Mouse (Mus musculus): ENCODE results near the gene Klhl25. TPM values are rescaled to one million over a fixed set of nuclear protein-coding genes. Genes with fewer than 3 reads are reported as not detected.

Gene Klhl25
- total and polyA plus RNA-seq, 3 experiments: 11.0 to 14.2 (median 12.9) TPM

GRCm38 (mm10) chr7:75866557-75866956 is 18.4 kb downstream of the Klhl25 start:
- dilution Hi-C loops (cut with MboI; ENCODE audit: extremely low pct_ligation_motif_present, extremely low pct_unique_long_range_greater_than_20kb, low sequenced_read_pairs) (no loop called here), in situ Hi-C loops (cut with MboI; ENCODE audit: low pct_ligation_motif_present, low pct_unique_long_range_greater_than_20kb, low sequenced_read_pairs) (loop anchor here (10.0 kb wide), 1 partner anchor 492 kb away; no protein-coding TSS in a partner anchor)
- Histone ChIP-seq H3K79me2 (replicated peaks; ENCODE audit: control insufficient read depth, extremely low read depth, insufficient read depth, poor library complexity, severe bottlenecking) (no peaks in the 10 kb centered on the region), H3K4me3 (replicated peaks in 1 of 3; ENCODE audit: low read depth in 2 of 3, low read length in 2 of 3, poor library complexity in 1 of 3) (no peak overlapping the region), H3K4me1 (ENCODE audit: control insufficient read depth in 1 of 2, insufficient read depth in 2 of 2) (no peaks in the 10 kb centered on the region; a peak in 1 of 4 replicates), H3K36me3 (replicated peaks in 1 of 2; ENCODE audit: control insufficient read depth in 1 of 2, insufficient read depth in 1 of 2, low read length in 1 of 2) (peaks cover 43 to 82% of the 10 kb centered on the region in 2 experiments), H3K4me2 (ENCODE audit: insufficient read depth, low read depth, poor library complexity, severe bottlenecking) (no peak overlapping the region), H3K27ac (ENCODE audit: insufficient read depth, low read depth) (no peak overlapping the region), H3K9me3 (replicated peaks; ENCODE audit: low read length) (peaks cover 10% of the 10 kb centered on the region), H3K27me3 (replicated peaks) (no peaks in the 10 kb centered on the region), H3K9ac (ENCODE audit: insufficient read depth, low read depth) (no peak overlapping the region)
- DNase-seq (ENCODE audit: extremely low read depth): no peak
- TF ChIP-seq ZC3H11A (IDR thresholded peaks at IDR 0.05; ENCODE audit: low read depth, low read length) (no peak), E2F4 (IDR thresholded peaks at IDR 0.05; ENCODE audit: insufficient replicate concordance, low read depth, low read length) (no peak)

- no peak for DNase-seq (ENCODE audit: extremely low read depth)
- dilution Hi-C loops (cut with MboI; ENCODE audit: extremely low pct_ligation_motif_present, extremely low pct_unique_long_range_greater_than_20kb, low sequenced_read_pairs): no loop called here
Measured at GRCm38 (mm10) chr7:75868687-75869086, 20.6 kb downstream of the Klhl25 start.

GRCm38 (mm10) chr7:75870551-75870950 is 22.4 kb downstream of the Klhl25 start:
- TF ChIP-seq KAT2A (IDR thresholded peaks at IDR 0.05; ENCODE audit: insufficient replicate concordance, low read length): no peak
- no peak for TF ChIP-seq CHD1 (IDR thresholded peaks at IDR 0.05; ENCODE audit: low read depth, low read length)
- no peak for TF ChIP-seq SIN3A (IDR thresholded peaks at IDR 0.05; ENCODE audit: low read length)
- TF ChIP-seq MXI1 (IDR thresholded peaks at IDR 0.05; ENCODE audit: low read depth, low read length): no peak
- TF ChIP-seq TCF12 (IDR thresholded peaks at IDR 0.05; ENCODE audit: low read depth, low read length): no peak
- no peak for TF ChIP-seq USF2 (conservative IDR thresholded peaks at IDR 0.05; ENCODE audit: low read depth, low read length)
- TF ChIP-seq MAFK (IDR thresholded peaks at IDR 0.05; ENCODE audit: insufficient replicate concordance, low read length): no peak
- no peak for TF ChIP-seq POLR2AphosphoS2 (IDR thresholded peaks at IDR 0.05; ENCODE audit: low read depth, low read length)
- no peak for TF ChIP-seq CTCF (conservative IDR thresholded peaks at IDR 0.05 in 1 of 2, IDR thresholded peaks at IDR 0.05 in 1 of 2; ENCODE audit: low read depth in 2 of 2, low read length in 2 of 2)
- TF ChIP-seq PAX5 (IDR thresholded peaks at IDR 0.05; ENCODE audit: low read length): no peak
- no peak for TF ChIP-seq MEF2A (IDR thresholded peaks at IDR 0.05; ENCODE audit: borderline replicate concordance, low read depth, low read length)
- TF ChIP-seq USF1 (IDR thresholded peaks at IDR 0.05; ENCODE audit: low read depth, low read length): no peak
- TF ChIP-seq BHLHE40 (IDR thresholded peaks at IDR 0.05; ENCODE audit: low read depth, low read length): no peak
- TF ChIP-seq EP300 (IDR thresholded peaks at IDR 0.05; ENCODE audit: low read length): no peak
- H3K27ac ChIP-seq (ENCODE audit: insufficient read depth, low read depth): no peak overlapping the region
- no peaks in the 10 kb centered on the region for H3K9me3 ChIP-seq (replicated peaks; ENCODE audit: low read length)
- H3K27me3 ChIP-seq (replicated peaks): no peaks in the 10 kb centered on the region
- H3K36me3 ChIP-seq (replicated peaks in 1 of 2; ENCODE audit: control insufficient read depth in 1 of 2, insufficient read depth in 1 of 2, low read length in 1 of 2): peaks cover 49 to 91% of the 10 kb centered on the region in 2 experiments
- dilution Hi-C loops (cut with MboI; ENCODE audit: extremely low pct_ligation_motif_present, extremely low pct_unique_long_range_greater_than_20kb, low sequenced_read_pairs) (no loop called here), in situ Hi-C loops (cut with MboI; ENCODE audit: low pct_ligation_motif_present, low pct_unique_long_range_greater_than_20kb, low sequenced_read_pairs) (loop anchor here (10.0 kb wide), 1 partner anchor 126 kb away; no protein-coding TSS in a partner anchor)
- H3K4me1 ChIP-seq (ENCODE audit: control insufficient read depth in 1 of 2, insufficient read depth in 2 of 2): no peaks in the 10 kb centered on the region
- DNase-seq (ENCODE audit: extremely low read depth): no peak
- H3K4me2 ChIP-seq (ENCODE audit: insufficient read depth, low read depth, poor library complexity, severe bottlenecking): no peak overlapping the region
- no peaks in the 10 kb centered on the region for H3K79me2 ChIP-seq (replicated peaks; ENCODE audit: control insufficient read depth, extremely low read depth, insufficient read depth, poor library complexity, severe bottlenecking)
- H3K9ac ChIP-seq (ENCODE audit: insufficient read depth, low read depth): no peak overlapping the region
- H3K4me3 ChIP-seq (replicated peaks in 1 of 3; ENCODE audit: low read depth in 2 of 3, low read length in 2 of 3, poor library complexity in 1 of 3): no peak overlapping the region

More at GRCm38 (mm10) chr7:75868687-75869086, 20.6 kb downstream of the Klhl25 start:
- H3K9ac ChIP-seq (ENCODE audit: insufficient read depth, low read depth): no peak overlapping the region
- no peaks in the 10 kb centered on the region for H3K27me3 ChIP-seq (replicated peaks)
- H3K4me2 ChIP-seq (ENCODE audit: insufficient read depth, low read depth, poor library complexity, severe bottlenecking): no peak overlapping the region
- H3K4me1 ChIP-seq (ENCODE audit: control insufficient read depth in 1 of 2, insufficient read depth in 2 of 2): no peaks in the 10 kb centered on the region; a peak in 1 of 4 replicates
- H3K27ac ChIP-seq (ENCODE audit: insufficient read depth, low read depth): no peak overlapping the region
- in situ Hi-C loops (cut with MboI; ENCODE audit: low pct_ligation_motif_present, low pct_unique_long_range_greater_than_20kb, low sequenced_read_pairs): loop anchor here (10.0 kb wide), 1 partner anchor 494 kb away; no protein-coding TSS in a partner anchor
- H3K9me3 ChIP-seq (replicated peaks; ENCODE audit: low read length): peaks cover 10% of the 10 kb centered on the region
- H3K36me3 ChIP-seq (replicated peaks in 1 of 2; ENCODE audit: control insufficient read depth in 1 of 2, insufficient read depth in 1 of 2, low read length in 1 of 2): peaks cover 55 to 95% of the 10 kb centered on the region in 2 experiments
- H3K4me3 ChIP-seq (replicated peaks in 1 of 3; ENCODE audit: low read depth in 2 of 3, low read length in 2 of 3, poor library complexity in 1 of 3): no peak overlapping the region
- TF ChIP-seq JUND (conservative IDR thresholded peaks at IDR 0.05; ENCODE audit: low read depth, low read length) (no peak), CTCF (conservative IDR thresholded peaks at IDR 0.05 in 1 of 2, IDR thresholded peaks at IDR 0.05 in 1 of 2; ENCODE audit: low read depth in 2 of 2, low read length in 2 of 2) (no peak), ZMIZ1 (IDR thresholded peaks at IDR 0.05; ENCODE audit: low read depth, low read length) (no peak), USF1 (IDR thresholded peaks at IDR 0.05; ENCODE audit: low read depth, low read length) (no peak), ZNF384 (IDR thresholded peaks at IDR 0.05; ENCODE audit: low read depth, low read length) (no peak), MAX (IDR thresholded peaks at IDR 0.05; ENCODE audit: low read length) (no peak), PAX5 (IDR thresholded peaks at IDR 0.05; ENCODE audit: low read length) (no peak), SMC3 (IDR thresholded peaks at IDR 0.05; ENCODE audit: low read depth, low read length) (no peak), MYC (IDR thresholded peaks at IDR 0.05; ENCODE audit: low read depth, low read length) (no peak), ZC3H11A (IDR thresholded peaks at IDR 0.05; ENCODE audit: low read depth, low read length) (no peak), IRF4 (IDR thresholded peaks at IDR 0.05; ENCODE audit: low read depth, low read length) (no peak), MXI1 (IDR thresholded peaks at IDR 0.05; ENCODE audit: low read depth, low read length) (no peak), E2F4 (IDR thresholded peaks at IDR 0.05; ENCODE audit: insufficient replicate concordance, low read depth, low read length) (no peak), HCFC1 (IDR thresholded peaks at IDR 0.05; ENCODE audit: low read depth, low read length) (no peak), POLR2AphosphoS2 (IDR thresholded peaks at IDR 0.05; ENCODE audit: low read depth, low read length) (no peak), USF2 (conservative IDR thresholded peaks at IDR 0.05; ENCODE audit: low read depth, low read length) (no peak), CHD2 (IDR thresholded peaks at IDR 0.05; ENCODE audit: low read length) (no peak), GABPA (IDR thresholded peaks at IDR 0.05; ENCODE audit: insufficient replicate concordance, low read depth, low read length) (no peak)
- no peaks in the 10 kb centered on the region for H3K79me2 ChIP-seq (replicated peaks; ENCODE audit: control insufficient read depth, extremely low read depth, insufficient read depth, poor library complexity, severe bottlenecking)

All from CH12.LX (cell line).